Mouse (Mus musculus) common myeloid progenitor, adult 5-6 weeks (primary cell): ENCODE measurements around the gene Gpn2. TPM values are rescaled to one million over a fixed set of nuclear protein-coding genes. Genes with fewer than 3 reads are reported as not detected.

Source experiments
- ATAC-seq: replicated peaks from 2 replicates; pipeline ENCODE4 v1.8.0; 2016; ENCODE audit warnings: low read depth, mild to moderate bottlenecking, moderate TSS enrichment, inconsistent platforms; ENCODE audit not compliant: poor library complexity, severe bottlenecking
- total RNA-seq: library from RNA; stranded (forward); fragments of 200-1000, 187-1606 nt; gene quantifications from 2 replicates; pipeline ENCODE4 v1.2.3, GENCODE M21; 2017

Gpn2 gene
- total RNA-seq, 1 experiment from 2014 or later, result 19.0 TPM

DNA sequence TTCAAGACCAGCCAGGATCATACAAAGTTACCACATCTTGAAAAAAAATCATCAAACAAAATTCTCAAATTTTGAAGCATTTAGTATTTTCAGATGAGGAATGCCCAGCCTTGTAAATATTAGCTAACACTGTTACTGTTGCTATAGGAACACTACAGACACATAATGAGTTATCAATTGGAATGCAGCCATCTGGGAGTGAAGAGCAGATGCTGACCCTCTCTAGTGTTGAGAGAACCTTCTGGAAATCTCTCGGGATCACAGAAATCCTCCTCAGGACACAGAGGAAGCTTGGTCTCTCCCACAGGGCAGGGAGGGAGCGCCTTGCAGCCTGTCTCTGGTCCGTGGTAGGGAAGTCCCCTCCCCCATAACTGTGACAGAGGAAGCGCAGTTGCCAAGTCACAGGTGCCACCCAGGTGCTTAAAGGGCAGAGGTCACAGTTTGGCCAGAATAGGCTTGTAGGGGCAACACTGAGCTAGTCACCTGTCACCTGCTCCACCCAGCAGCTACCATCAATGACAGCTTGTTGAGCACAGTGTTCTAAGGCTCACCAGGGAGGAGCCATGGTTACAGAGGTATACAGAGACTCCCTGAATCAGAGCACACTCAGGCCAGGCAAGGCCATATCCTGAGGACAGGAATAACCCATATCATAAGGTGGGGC is 35.4 kb downstream of the Gpn2 start:
- no peak for ATAC-seq

DNA sequence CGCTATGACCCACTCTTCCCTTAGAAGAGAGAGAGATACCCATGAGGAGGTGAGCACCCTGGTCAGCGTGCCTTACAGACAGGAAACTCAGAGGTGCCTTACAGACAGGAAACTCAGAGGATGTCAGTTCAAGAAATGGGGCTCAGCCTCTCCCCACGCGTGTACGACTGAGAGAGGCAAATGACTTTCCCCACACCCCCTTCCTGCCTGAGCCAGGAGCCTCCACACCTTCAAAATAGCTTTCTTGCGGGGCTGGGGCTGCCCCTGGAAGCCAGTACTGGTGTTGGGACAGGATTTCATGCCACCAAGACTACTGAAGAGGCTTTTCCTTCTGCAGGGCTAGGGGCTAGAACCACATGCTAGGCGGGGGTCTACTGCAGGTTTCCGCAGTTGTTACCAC is 36.5 kb downstream of the Gpn2 start:
- ATAC-seq, result no peak

DNA sequence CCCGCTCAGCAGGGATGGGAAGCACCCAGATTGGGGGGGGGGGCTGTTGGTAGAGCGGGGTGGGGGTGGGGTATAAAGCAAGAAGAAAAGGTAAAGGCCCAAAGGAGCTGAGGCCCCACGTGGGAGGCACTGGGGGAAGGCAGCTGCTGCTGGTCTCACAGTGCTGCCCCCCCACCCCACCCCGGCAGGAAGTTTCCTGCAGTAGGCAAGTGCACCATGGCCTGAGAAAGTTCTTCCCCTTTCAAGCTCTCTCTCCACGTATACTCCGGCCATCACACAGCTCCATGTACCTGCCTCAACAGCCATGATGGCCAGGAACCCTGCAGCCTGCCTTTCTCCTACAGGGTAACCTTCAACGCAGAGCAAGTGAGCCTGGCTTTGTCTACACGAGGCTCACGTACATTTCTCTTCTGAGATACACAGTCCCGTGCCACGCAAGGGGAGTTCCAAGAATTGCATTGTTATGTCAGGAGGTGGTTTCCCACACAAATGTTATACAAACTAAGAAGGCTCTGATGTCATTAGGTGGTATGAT is 38.1 kb downstream of the Gpn2 start:
- no peak for ATAC-seq

DNA sequence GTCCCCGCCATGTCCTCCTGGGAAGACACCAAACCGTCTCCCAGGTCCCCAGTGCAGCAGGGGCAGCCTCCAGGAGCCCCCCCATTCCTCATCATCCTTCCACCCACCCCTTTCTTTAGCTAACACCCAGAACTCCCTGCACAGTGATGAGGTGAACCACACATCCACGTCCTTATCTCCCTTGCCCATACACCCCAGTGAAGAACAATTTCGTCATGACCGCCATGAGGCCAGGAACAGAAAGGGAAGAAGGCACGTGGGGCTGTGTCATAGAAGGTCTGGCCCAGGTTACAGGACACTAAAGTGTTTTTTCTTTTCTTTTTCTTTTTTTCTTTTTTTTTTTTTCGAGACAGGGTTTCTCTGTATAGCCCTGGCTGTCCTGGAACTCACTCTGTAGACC is 40.7 kb downstream of the Gpn2 start:
- peak; percentile 79 for ATAC-seq

DNA sequence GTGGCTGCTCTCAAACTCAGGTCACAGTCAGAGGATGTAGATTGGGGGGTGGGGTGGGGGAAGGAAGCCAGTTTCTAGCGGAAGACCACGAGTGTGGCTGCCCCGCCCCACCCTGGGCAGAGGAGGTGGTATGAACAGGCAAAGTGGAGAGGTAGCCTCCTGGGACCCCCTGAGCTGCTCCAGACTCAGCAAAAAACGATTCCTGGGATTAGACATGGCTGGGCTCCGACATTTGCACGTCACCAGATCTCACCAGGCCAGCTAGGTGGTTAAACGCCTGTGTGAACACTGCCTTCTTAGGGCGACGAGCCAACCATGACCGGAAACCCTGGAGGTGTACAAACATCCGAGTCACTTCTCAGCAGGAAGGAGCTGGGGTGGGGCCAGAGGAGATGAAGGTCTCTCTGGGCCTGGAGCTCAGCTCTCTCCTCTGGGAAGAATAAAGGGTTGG is 41.5 kb downstream of the Gpn2 start:
- ATAC-seq, result peak; percentile 59

DNA sequence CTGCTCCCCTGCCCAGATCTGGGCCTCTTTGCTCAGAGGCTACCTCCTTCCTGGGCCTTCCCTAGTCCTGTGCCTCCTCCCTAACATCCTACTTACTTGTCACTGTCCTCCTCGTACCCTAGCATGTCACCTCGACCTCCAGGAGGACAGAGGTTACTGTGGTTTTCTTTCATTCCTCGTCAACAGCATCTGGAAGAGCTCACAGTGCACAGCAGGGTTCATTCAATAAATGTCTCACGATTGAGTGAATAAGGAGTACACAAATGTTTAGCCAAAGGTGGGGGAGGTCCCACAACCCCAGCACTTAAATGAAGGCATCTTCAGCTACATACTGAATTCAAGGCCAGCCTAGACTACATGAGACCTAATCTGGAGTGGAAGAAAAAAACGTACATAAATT is 42.1 kb downstream of the Gpn2 start:
- ATAC-seq, result no peak

DNA sequence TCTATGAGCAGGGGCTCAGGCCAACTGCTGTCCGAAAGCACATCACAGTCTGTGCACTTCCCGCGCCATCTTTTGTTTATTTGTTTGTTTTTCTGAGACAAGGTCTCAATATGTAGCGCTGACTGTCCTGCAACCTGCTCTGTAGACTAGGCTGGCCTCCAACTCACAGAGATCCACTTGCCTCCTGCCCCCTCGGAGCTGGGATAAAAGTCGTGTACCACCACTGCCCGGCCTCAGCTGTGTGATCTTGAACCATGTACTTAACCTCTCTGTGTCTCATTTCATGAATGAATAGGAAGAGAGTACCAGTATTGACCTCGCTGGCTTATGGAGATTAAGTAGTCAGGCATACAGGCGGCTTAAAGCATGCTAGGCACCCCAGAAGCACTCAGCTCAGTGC is 42.5 kb downstream of the Gpn2 start:
- ATAC-seq, result no peak

DNA sequence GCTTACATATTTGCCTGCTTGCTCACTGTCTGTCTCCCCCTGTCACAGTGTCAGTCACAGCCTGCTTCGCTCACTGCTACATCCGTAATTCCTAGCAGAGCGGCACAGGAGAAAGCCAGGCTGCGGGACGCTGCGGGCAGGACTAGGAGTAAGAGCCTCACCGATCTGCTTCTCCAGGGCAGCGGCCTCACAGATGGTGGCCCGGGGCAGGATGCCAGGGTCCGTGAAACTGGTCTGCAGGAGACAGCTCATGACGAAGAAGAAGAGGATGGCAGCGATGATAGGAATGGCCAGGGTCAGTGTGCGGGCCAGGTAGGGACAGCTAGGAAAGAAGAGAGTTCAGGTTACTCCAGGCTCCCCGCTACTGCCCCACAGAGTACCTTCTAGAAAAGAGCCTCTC is 42.9 kb downstream of the Gpn2 start:
- ATAC-seq, result no peak

DNA sequence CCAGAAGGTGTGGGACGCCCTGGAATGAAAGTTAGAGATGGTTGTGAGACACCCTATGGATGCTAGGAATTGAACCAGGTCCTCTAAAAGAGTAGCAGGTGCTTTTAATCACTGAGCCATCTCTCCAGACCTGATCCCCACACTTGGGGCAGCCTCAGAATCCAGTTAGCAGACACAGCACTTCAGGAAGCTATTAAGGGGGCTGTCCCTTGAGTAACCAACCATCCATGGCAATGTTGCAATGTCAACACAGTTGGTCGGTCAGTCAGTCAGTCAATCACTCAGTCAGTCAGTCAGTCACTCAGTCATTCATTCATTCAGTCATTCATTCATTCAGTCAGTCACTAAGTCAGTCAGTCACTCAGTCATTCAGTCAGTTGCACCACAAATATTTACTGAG is 44.4 kb downstream of the Gpn2 start:
- ATAC-seq, result no peak

DNA sequence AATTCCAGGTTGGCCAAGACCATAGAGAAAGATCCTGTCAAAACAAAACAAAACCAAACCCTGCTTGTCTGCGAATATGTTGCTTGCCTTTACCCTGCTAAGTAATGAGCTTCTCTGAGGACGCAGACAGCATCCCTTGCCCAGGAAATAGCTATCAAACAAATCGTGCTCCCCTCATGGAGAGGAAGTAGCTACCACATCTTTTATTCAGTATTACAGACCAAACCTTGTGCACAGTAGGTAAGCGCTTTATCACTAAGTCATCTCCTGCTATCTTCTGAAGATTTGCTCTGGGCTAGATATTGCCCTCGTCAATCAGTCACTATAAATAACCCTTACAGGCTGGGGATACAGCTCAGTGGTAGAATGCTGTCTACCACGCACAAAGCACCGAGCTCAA is 45.0 kb downstream of the Gpn2 start:
- no peak for ATAC-seq

DNA sequence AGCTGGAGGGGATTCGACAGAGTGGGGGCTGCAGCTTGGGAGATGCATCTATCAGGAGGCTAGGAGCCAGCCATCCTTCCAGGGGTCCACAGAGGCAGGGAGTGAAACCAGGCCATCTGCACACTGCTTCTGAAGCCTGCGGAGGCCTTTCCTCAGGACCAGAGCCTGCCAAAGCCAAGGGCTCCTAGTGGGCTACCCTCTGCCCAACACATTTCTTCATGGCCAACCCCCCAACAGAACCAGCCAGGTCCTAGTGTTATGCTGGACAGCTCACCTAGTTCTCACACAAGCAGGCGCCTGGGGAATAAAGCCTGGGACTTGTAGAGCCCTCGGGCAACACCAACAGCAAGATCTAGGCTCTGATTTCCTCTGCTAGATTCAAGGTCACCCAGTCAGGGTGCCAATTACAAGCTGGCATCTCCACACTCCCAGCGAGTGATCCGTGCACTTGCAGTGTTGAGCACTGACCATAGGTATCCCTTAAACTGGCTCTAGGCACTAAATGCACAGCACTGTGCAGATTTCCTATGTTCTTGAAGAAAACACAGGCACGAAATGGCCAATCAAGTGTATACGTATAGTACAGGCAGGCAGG is 46.3 kb downstream of the Gpn2 start:
- no peak for ATAC-seq

DNA sequence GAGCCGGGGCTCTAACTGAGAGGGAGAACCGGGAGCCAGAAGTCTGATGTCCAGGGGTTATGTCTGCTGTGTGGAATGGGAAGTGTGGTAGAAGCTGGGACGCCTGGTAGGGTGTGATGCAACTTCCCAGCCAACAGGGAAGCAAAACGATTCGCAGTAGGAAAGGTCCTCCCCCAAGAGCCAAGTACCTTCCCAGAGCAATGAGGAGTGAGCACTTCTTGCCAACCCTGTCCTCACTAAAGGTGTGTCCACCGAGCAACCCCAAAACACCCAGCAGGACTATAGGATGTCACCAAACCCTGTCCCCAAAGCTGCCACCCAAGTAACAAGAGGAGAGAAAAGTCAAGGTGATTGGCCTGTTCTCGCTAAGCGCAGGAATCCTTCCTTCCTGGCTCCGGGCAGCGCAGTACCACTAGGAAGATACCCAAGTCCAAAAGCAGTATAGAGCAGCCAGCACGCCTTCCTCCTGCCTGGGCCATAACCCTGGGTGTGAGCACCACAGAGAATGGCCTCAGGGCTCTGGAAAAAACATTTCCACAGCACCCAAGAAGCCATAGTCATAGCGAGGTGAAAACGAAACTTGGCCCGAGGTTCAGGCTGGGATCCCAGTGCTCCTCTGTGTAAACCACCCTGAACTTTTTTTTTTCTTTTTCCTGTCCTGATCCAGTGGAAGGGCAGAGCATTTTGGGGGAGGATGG is 47.1 kb downstream of the Gpn2 start:
- peak; percentile 33; the same call in 1 of the 2 replicates for ATAC-seq

DNA sequence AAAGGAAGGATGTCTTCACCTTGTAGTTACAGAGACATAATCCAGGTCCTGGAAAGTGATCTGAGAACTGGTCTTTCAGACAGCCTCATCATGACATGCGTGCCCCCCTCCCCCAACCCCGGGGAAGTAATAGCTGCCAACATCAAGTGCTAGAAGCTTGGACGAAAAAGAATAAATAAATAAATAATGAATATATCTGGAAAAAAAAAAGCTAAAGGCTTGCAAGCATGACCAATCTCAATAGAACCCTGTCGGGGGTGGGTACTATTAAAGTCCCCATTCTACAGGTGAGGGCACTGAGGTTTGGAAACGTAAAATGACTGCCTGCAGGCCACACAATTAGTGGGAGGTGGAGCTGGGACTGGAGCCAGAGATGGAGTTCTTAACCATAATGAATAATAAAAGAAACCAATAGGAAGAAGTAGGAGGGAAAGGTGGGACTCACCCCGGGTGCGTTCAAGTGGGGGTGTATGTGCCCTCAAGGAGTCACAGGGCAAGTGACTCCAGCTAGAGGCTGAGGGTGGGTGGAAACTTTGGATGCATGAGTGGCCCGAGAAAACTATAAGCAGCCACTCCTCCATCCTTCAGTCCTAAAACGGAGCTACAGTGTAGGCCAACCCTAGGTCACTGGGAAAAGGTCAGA is 47.7 kb downstream of the Gpn2 start:
- ATAC-seq, result no peak

DNA sequence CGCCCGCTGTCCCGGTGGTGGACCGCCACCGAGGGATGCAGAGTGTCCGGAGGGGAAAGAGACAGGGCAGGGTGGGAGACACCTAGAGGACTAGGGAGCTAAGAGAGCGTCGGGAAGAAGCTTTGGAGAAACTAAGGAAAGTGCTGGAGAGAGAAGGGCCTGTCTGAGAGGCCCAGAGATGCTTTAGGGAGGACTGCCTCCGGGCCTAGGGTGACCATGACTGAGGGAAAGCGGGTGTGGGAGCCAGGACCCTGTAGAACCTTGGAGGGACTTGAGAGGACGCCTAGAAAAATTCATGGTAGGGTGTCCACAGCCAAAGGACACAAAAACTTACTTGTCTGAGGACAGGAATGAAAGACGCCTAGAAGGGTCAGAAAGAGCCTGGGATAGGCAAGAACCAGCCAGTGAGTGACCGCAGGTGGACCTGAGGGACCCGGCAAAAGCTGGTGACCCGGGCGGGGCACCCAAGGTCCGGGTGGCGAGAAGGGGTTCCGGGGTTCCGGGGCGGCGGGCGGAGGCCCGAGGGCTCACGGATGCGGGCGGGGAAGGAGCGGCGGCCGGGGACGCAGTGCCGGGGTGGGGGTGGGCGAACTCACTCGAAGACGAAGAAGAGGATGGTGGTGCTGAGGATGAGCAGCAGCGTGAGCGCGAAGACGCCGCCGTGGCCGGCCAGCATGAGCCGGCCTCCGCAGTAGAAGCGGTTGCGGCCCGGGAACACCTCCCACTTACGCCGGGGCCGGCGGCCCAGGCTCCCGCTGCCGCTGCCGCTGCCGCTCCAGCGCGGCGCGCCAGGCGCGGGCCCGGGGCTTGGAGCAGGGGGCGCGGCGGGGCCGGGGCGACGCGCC is 48.5 kb downstream of the Gpn2 start:
- ATAC-seq, result no peak

DNA sequence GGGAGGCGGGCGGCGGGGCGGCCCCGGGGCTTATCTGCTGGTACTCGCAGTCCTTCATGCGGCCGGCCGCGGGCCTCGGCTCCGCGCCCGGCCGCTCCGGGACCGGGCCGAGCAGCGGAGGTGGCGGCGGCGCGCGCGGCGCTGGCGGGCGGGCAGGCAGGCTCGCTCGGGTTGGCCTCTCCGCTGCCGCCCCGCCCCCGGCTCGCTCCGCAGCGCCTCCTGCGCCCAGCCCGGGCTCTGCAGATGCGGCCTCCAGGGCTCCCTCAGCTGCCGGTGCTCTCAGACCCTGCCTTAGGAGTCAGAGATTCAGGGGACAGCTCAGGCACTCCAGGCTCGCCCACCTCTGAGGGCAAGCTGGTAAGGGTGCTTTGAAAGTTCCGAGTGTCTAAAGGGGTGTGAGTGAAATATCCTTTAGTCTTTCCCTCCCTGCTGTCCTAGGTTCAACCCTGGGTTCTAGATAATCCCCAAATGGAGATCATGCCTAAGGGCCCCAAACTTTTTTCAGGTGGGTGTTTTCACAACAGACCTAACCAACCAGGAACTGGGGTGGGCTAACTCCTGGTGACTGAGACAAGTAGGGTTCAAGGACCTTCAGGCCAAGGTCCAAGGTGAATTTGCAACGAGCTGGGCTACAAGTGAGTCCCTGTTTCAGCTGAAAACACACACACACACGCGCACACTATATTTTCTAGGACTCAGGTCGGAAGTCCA is 49.3 kb downstream of the Gpn2 start:
- ATAC-seq, result peak; percentile 90

DNA sequence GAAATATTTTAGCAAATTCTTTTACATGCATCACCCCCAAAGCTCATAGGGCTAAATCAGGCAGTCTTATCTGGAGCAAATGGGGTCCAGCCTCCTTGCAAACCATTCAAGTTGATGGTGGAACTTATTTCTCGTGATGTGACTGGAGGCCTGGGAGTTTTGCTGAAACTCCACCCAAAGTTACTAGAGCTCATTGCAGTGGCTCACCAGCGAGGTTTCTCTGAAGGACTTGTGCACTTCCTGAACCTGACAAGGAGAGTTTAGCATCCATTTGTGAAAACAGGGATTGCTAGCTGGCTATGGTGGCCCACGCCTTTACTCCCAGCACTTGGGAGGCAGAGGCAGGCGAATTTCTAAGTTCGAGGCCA is 49.9 kb downstream of the Gpn2 start:
- ATAC-seq, result no peak
